In the genomic region with DNA sequence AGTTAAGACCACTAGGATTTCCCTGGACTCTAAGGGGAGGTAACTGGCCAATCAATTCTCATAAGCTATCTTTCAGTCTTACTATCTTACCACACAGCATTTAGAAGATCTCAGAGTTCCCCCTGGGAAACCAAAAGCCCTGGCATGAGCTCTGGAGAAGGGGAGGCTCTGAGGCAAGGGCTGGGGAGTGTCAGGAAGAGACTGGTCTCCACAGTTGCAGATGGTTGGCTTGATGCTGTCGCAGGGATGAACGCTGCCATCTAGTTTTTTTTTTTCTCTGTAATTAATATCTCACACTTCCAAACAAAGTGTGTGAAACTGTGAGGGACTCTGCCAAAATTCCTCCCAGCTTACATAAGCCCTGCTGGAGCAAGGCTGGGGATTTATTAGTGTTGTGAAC, we compare ENCODE assay signal across 1 mouse cellular context. TPM values are rescaled to one million over a fixed set of nuclear protein-coding genes. Genes with fewer than 3 reads are reported as not detected.
"Had no signal": no experiment of that assay in that cellular context is flagged by ENCODE, and none has a peak within 500 bp of the region (broad histone marks: within the 10 kb centered on the region; RNA-seq: fewer than 3 reads in every experiment).

No protein-coding gene starts in this region.

RNA-seq across cellular contexts. Expression of gene Plekhs1, which starts 32.7 kb away (rescaled TPM):
- polyA plus RNA-seq: erythroblast, embryonic 14.5 days had no signal
